Mouse (Mus musculus) heart, adult 2 months (tissue): ENCODE measurements at regions not wholly inside any gene's neighbourhood (a gene's known extent, or its start where the extent isn't known, plus 50 kb on each side); places are given as distances from the start of the nearest gene placed in this dataset.

Source experiments
- CTCF ChIP-seq: fragments of 200-600 bp; IDR thresholded peaks from 2 replicates; pipeline ENCODE4 v1.8.1; 2022; ENCODE audit warnings: antibody characterized with exemption, mild to moderate bottlenecking, moderate library complexity
- EP300 ChIP-seq: fragments of 200-500 bp; IDR thresholded peaks from 2 replicates; pipeline ENCODE4 v1.6.1; 2011; ENCODE audit warnings: low read depth, low read length, control low read depth; ENCODE audit not compliant: insufficient read depth

- no peak for TF ChIP-seq CTCF
- TF ChIP-seq EP300: no peak
Measured at GRCm38 (mm10) chr3:50905274-50905992, 318.8 kb upstream of the Noct start.
